Mouse (Mus musculus) MEL (cell line): ENCODE results near the gene D130043K22Rik. TPM values are rescaled to one million over a fixed set of nuclear protein-coding genes. Genes with fewer than 3 reads are reported as not detected.

Experiments used
- DNase-seq: peaks from one replicate; pipeline ENCODE4 v3.0.0; 2011; ENCODE audit warnings: low read depth, low spot score
- H3K27ac ChIP-seq: 2 replicates; pipeline ENCODE4 v1.5.1; 2012; ENCODE audit warnings: low read depth, mild to moderate bottlenecking, control low read depth, low read length, moderate library complexity; ENCODE audit not compliant: control insufficient read depth
- H3K27me3 ChIP-seq, 2 experiments: fragments of 150-350 bp in 1 of 2; sonication (generic) in 1 of 2; 2 replicates each; pipeline ENCODE4 v1.6.1; 2012; ENCODE audit warnings: low read length in 2 of 2, mild to moderate bottlenecking in 2 of 2, improper control_type of control experiment in 1 of 2, moderate library complexity in 1 of 2; ENCODE audit not compliant: insufficient read depth in 2 of 2, control insufficient read depth in 1 of 2
- H3K36me3 ChIP-seq, 2 experiments: 2 replicates each; pipeline ENCODE4 v1.6.1; 2012 to 2014; ENCODE audit warnings: low read length in 2 of 2, improper control_type of control experiment in 1 of 2, inconsistent platforms in 1 of 2, mild to moderate bottlenecking in 1 of 2; ENCODE audit not compliant: insufficient read depth in 2 of 2, control insufficient read depth in 1 of 2
- H3K4me1 ChIP-seq, 2 experiments: fragments of 150-350 bp in 1 of 2; sonication (generic) in 1 of 2; 2 replicates each; pipeline ENCODE4 v1.6.1; 2012; ENCODE audit warnings: low read length in 2 of 2, improper control_type of control experiment in 1 of 2, mild to moderate bottlenecking in 1 of 2; ENCODE audit not compliant: insufficient read depth in 2 of 2, control insufficient read depth in 1 of 2
- H3K4me3 ChIP-seq, 2 experiments: fragments of 150-350 bp in 1 of 2; sonication (generic) in 1 of 2; 2 replicates each; pipeline ENCODE4 v1.5.1; 2012; ENCODE audit warnings: low read depth in 2 of 2, low read length in 2 of 2, mild to moderate bottlenecking in 2 of 2, moderate library complexity in 2 of 2, control low read depth in 1 of 2, improper control_type of control experiment in 1 of 2; ENCODE audit not compliant: control insufficient read depth in 1 of 2, insufficient read depth in 1 of 2
- H3K79me2 ChIP-seq: 2 replicates; pipeline ENCODE4 v1.6.1; 2012; ENCODE audit warnings: mild to moderate bottlenecking, low read length, moderate library complexity; ENCODE audit not compliant: control insufficient read depth, poor library complexity, insufficient read depth
- H3K9ac ChIP-seq: 2 replicates; pipeline ENCODE4 v1.6.1; 2012; ENCODE audit warnings: low read depth, mild to moderate bottlenecking, control low read depth, low read length, moderate library complexity; ENCODE audit not compliant: control insufficient read depth, poor library complexity, severe bottlenecking
- H3K9me3 ChIP-seq: fragments of 150-350 bp; sonication (generic); replicated peaks from 2 replicates; pipeline ENCODE4 v1.6.1; 2012; ENCODE audit warnings: mild to moderate bottlenecking, low read length, improper control_type of control experiment, moderate library complexity; ENCODE audit not compliant: insufficient read depth
- CHD1 ChIP-seq: IDR thresholded peaks from 2 replicates; pipeline ENCODE4 v1.6.1; 2012; ENCODE audit warnings: low read depth, mild to moderate bottlenecking, inconsistent platforms, low read length, improper control_type of control experiment
- CHD2 ChIP-seq: IDR thresholded peaks from 2 replicates; pipeline ENCODE4 v1.6.1; 2011; ENCODE audit warnings: low read length, improper control_type of control experiment
- ELF1 ChIP-seq: IDR thresholded peaks from 2 replicates; pipeline ENCODE4 v1.6.1; 2014; ENCODE audit warnings: low read depth, mild to moderate bottlenecking, inconsistent platforms, low read length, improper control_type of control experiment, moderate library complexity
- EP300 ChIP-seq, 2 experiments: IDR thresholded peaks; 2 replicates each; pipeline ENCODE4 v1.6.1; 2011; ENCODE audit warnings: improper control_type of control experiment in 2 of 2, low read length in 2 of 2, low read depth in 1 of 2, mild to moderate bottlenecking in 1 of 2
- ETS1 ChIP-seq: IDR thresholded peaks from 2 replicates; pipeline ENCODE4 v1.6.1; 2012; ENCODE audit warnings: low read depth, mild to moderate bottlenecking, inconsistent platforms, low read length, improper control_type of control experiment, moderate library complexity
- GABPA ChIP-seq: IDR thresholded peaks from 2 replicates; pipeline ENCODE4 v1.6.1; 2012; ENCODE audit warnings: low read depth, mild to moderate bottlenecking, inconsistent platforms, low read length, improper control_type of control experiment, moderate library complexity
- GATA1 ChIP-seq: IDR thresholded peaks from 2 replicates; pipeline ENCODE4 v1.6.1; 2011; ENCODE audit warnings: low read depth, low read length, improper control_type of control experiment
- HCFC1 ChIP-seq: IDR thresholded peaks from 2 replicates; pipeline ENCODE4 v1.6.1; 2012; ENCODE audit warnings: low read depth, mild to moderate bottlenecking, inconsistent platforms, low read length, improper control_type of control experiment, moderate library complexity
- KAT2A ChIP-seq: conservative IDR thresholded peaks from 2 replicates; pipeline ENCODE4 v1.6.1; 2012; ENCODE audit warnings: low read depth, low read length, improper control_type of control experiment, inconsistent platforms
- MAFK ChIP-seq: IDR thresholded peaks from 2 replicates; pipeline ENCODE4 v1.6.1; 2011; ENCODE audit warnings: low read depth, mild to moderate bottlenecking, low read length, improper control_type of control experiment, borderline replicate concordance
- MAZ ChIP-seq: IDR thresholded peaks from 2 replicates; pipeline ENCODE4 v1.6.1; 2012; ENCODE audit warnings: low read depth, mild to moderate bottlenecking, inconsistent platforms, low read length, improper control_type of control experiment
- MEF2A ChIP-seq: IDR thresholded peaks from 2 replicates; pipeline ENCODE4 v1.6.1; 2014; ENCODE audit warnings: low read depth, mild to moderate bottlenecking, inconsistent platforms, low read length, improper control_type of control experiment; ENCODE audit not compliant: poor library complexity, insufficient replicate concordance, severe bottlenecking; ENCODE audit errors: extremely low read depth
- MXI1 ChIP-seq: IDR thresholded peaks from 2 replicates; pipeline ENCODE4 v1.6.1; 2011; ENCODE audit warnings: mild to moderate bottlenecking, low read depth, low read length, improper control_type of control experiment
- POLR2A ChIP-seq, 2 experiments: IDR thresholded peaks; 2 replicates each; pipeline ENCODE4 v1.6.1; 2011 to 2012; ENCODE audit warnings: low read length in 2 of 2, mild to moderate bottlenecking in 2 of 2, control low read depth in 1 of 2, improper control_type of control experiment in 1 of 2, low read depth in 1 of 2, moderate library complexity in 1 of 2; ENCODE audit not compliant: control insufficient read depth in 1 of 2, insufficient read depth in 1 of 2, poor library complexity in 1 of 2
- POLR2AphosphoS5 ChIP-seq: IDR thresholded peaks from 2 replicates; pipeline ENCODE4 v1.6.1; 2012; ENCODE audit warnings: low read depth, borderline replicate concordance, mild to moderate bottlenecking, inconsistent platforms, low read length, moderate library complexity, mixed read lengths
- RAD21 ChIP-seq: IDR thresholded peaks from 2 replicates; pipeline ENCODE4 v1.6.1; 2011; ENCODE audit warnings: mild to moderate bottlenecking, low read depth, low read length, improper control_type of control experiment
- SIN3A ChIP-seq: IDR thresholded peaks from 2 replicates; pipeline ENCODE4 v1.6.1; 2012; ENCODE audit warnings: low read length, improper control_type of control experiment, inconsistent platforms
- SMC3 ChIP-seq: IDR thresholded peaks from 2 replicates; pipeline ENCODE4 v1.6.1; 2011; ENCODE audit warnings: low read depth, low read length, improper control_type of control experiment
- TCF12 ChIP-seq: IDR thresholded peaks from 2 replicates; pipeline ENCODE4 v1.6.1; 2014; ENCODE audit warnings: low read depth, mild to moderate bottlenecking, inconsistent platforms, low read length, improper control_type of control experiment, moderate library complexity
- ZC3H11A ChIP-seq: IDR thresholded peaks from 2 replicates; pipeline ENCODE4 v1.6.1; 2012; ENCODE audit warnings: low read depth, mild to moderate bottlenecking, inconsistent platforms, low read length, improper control_type of control experiment
- ZKSCAN1 ChIP-seq: IDR thresholded peaks from 2 replicates; pipeline ENCODE4 v1.6.1; 2012; ENCODE audit warnings: low read depth, mild to moderate bottlenecking, inconsistent platforms, low read length, improper control_type of control experiment, moderate library complexity
- ZMIZ1 ChIP-seq: IDR thresholded peaks from 2 replicates; pipeline ENCODE4 v1.6.1; 2012; ENCODE audit warnings: low read depth, mild to moderate bottlenecking, inconsistent platforms, low read length, improper control_type of control experiment, moderate library complexity
- ZNF384 ChIP-seq: IDR thresholded peaks from 2 replicates; pipeline ENCODE4 v1.6.1; 2012; ENCODE audit warnings: low read depth, mild to moderate bottlenecking, inconsistent platforms, low read length, improper control_type of control experiment
- polyA plus RNA-seq, 2 experiments: library from polyadenylated mRNA; stranded (reverse) in 1 of 2; unstranded in 1 of 2; fragments of >175 nt in 1 of 2; fragments of >200 nt in 1 of 2; gene quantifications; 2 replicates each; pipeline versions ENCODE4 v1.2.1 to v1.2.4; 2012; ENCODE audit warnings: low replicate concordance in 2 of 2, low read depth in 1 of 2; ENCODE audit not compliant: insufficient read length in 2 of 2, insufficient read depth in 1 of 2, missing spikeins in 1 of 2
- total RNA-seq: library from RNA; depleted of rRNA; stranded (reverse); fragments of 300-350 nt; gene quantifications from 2 replicates; pipeline ENCODE4 v1.2.3, GENCODE M21; 2012

The D130043K22Rik gene
- total and polyA plus RNA-seq, 3 experiments = not detected

DNA sequence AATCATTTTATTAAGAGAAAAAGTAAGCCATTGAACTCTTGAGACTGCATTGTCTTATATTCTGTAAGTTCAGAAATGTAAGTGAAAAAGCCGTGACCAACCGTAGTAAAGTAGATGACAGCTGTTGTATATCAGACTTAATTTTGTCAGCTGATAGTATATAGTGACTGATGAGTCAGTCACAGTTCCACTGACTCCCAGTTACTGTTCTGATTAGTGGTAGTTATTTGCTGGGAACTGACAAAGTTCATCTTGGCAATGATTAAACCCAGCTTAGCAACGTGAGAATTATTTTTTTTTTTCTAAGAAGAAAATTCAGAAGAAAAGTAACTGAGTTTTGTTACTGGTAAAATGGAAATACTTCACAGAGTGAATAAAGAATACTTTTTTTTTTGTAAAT lies 3.2 kb upstream of the D130043K22Rik start:
- DNase-seq = no peak

GRCm38 (mm10) chr13:24849318-24849717 lies 4.4 kb downstream of the D130043K22Rik start:
- no peaks in the 10 kb centered on the region for H3K79me2 ChIP-seq
- H3K36me3 ChIP-seq = peaks cover 0 to 2% of the 10 kb centered on the region in 2 experiments; a peak in 2 of 4 replicates
- H3K9me3 ChIP-seq = no peaks in the 10 kb centered on the region
- H3K4me1 ChIP-seq = 0 out of 4 replicates have a peak, but pooled peaks cover 0 to 3% of the 10 kb centered on the region in 2 experiments
- no peaks in the 10 kb centered on the region for H3K27me3 ChIP-seq
- no peak overlapping the region for H3K27ac ChIP-seq
- TF ChIP-seq MAFK (no peak), POLR2AphosphoS5 (no peak), POLR2A (IDR thresholded peaks at IDR 0.05; ENCODE audit: control insufficient read depth in 1 of 2, insufficient read depth in 1 of 2, low read depth in 1 of 2, low read length in 2 of 2, poor library complexity in 1 of 2) (no peak), ZKSCAN1 (no peak), TCF12 (no peak), ELF1 (no peak), SMC3 (no peak), EP300 (IDR thresholded peaks at IDR 0.05; ENCODE audit: low read depth in 1 of 2, low read length in 2 of 2) (no peak), CHD2 (no peak), MXI1 (no peak), GATA1 (no peak), ETS1 (no peak), CHD1 (no peak), ZNF384 (no peak), ZMIZ1 (no peak), MAZ (no peak), HCFC1 (no peak), KAT2A (no peak), ZC3H11A (no peak), RAD21 (no peak)
- H3K9ac ChIP-seq = no peak overlapping the region
- H3K4me3 ChIP-seq = no peak overlapping the region
- DNase-seq = no peak

More for the DNA sequence above, 3.2 kb upstream of the D130043K22Rik start:
- H3K9me3 ChIP-seq = no peaks in the 10 kb centered on the region
- no peak overlapping the region for H3K27ac ChIP-seq
- H3K27me3 ChIP-seq = no peaks in the 10 kb centered on the region
- H3K4me1 ChIP-seq = peaks cover 5 to 8% of the 10 kb centered on the region in 2 experiments; a peak in 3 of 4 replicates
- peaks cover 6% of the 10 kb centered on the region; the same call in 1 of the 2 replicates for H3K79me2 ChIP-seq
- H3K9ac ChIP-seq = no peak overlapping the region
- peaks cover 19 to 27% of the 10 kb centered on the region in 2 experiments for H3K36me3 ChIP-seq
- no peak overlapping the region for H3K4me3 ChIP-seq
- no peak for TF ChIP-seq TCF12
- no peak for TF ChIP-seq GABPA
- no peak for TF ChIP-seq SIN3A
- no peak for TF ChIP-seq MEF2A
- TF ChIP-seq, all 39 proteins: peak for 0
